Mouse (Mus musculus) hindbrain, embryonic 11.5 days (tissue): Measurements from ENCODE around the gene Rnf141. TPM values are rescaled to one million over a fixed set of nuclear protein-coding genes. Genes with fewer than 3 reads are reported as not detected.

Source experiments
- ATAC-seq: fragments of 200-750 bp; cut with Nextera tagmentation; 2 replicates; pipeline ENCODE4 v1.8.0; 2017; ENCODE audit warnings: mild to moderate bottlenecking, moderate TSS enrichment, moderate library complexity; ENCODE audit not compliant: low FRiP score
- DNase-seq: peaks from one replicate; pipeline ENCODE4 v3.0.0-alpha.2; 2015; ENCODE audit warnings: low spot score
- H3K27ac ChIP-seq: fragments of 300-500 bp; sonication (generic); 2 replicates; pipeline ENCODE4 v1.5.1; 2014; ENCODE audit warnings: mild to moderate bottlenecking, low read depth, low read length
- H3K27me3 ChIP-seq: fragments of 300-500 bp; sonication (generic); 2 replicates; pipeline ENCODE4 v1.6.1; 2014; ENCODE audit warnings: mild to moderate bottlenecking, low read length, moderate library complexity, mixed read lengths; ENCODE audit not compliant: control insufficient read depth, insufficient read depth
- H3K36me3 ChIP-seq: fragments of 300-500 bp; sonication (generic); 2 replicates; pipeline ENCODE4 v1.6.1; 2014; ENCODE audit warnings: mild to moderate bottlenecking, low read length, moderate library complexity, mixed read lengths; ENCODE audit not compliant: control insufficient read depth, insufficient read depth
- H3K4me1 ChIP-seq: fragments of 300-500 bp; sonication (generic); replicated peaks from 2 replicates; pipeline ENCODE4 v1.6.1; 2014; ENCODE audit warnings: low read length, mixed read lengths; ENCODE audit not compliant: control insufficient read depth, insufficient read depth
- H3K4me2 ChIP-seq: fragments of 300-500 bp; sonication (generic); replicated peaks from 2 replicates; pipeline ENCODE4 v1.6.1; 2014; ENCODE audit warnings: mild to moderate bottlenecking, low read depth, low read length
- H3K4me3 ChIP-seq: fragments of 300-500 bp; sonication (generic); 2 replicates; pipeline ENCODE4 v1.5.1; 2014; ENCODE audit warnings: low read depth, low read length
- H3K9ac ChIP-seq: fragments of 300-500 bp; sonication (generic); 2 replicates; pipeline ENCODE4 v1.6.1; 2014; ENCODE audit warnings: low read depth, low read length
- H3K9me3 ChIP-seq: fragments of 300-500 bp; sonication (generic); 2 replicates; pipeline ENCODE4 v1.6.1; 2016; ENCODE audit warnings: low read length; ENCODE audit not compliant: control insufficient read depth
- WGBS: fragments of 180-500 bp; shearing (Covaris S2); extraction: QIAGEN DNeasy Blood & Tissue Kit; methylation state at CpG from one replicate; pipeline ENCODE4 v1.1.7; 2014; 5-methylcytosine and 5-hydroxymethylcytosine counted together
- polyA plus RNA-seq: library from polyadenylated mRNA; unstranded; fragments of >200 nt; fragmentation: Nextera tagmentation; extraction: Ambion mirVana; gene quantifications from 2 replicates; pipeline ENCODE4 v1.2.1, GENCODE M21; 2014

The Rnf141 gene
- polyA plus RNA-seq, 1 experiment from 2014 or later, result 28.2 TPM

DNA sequence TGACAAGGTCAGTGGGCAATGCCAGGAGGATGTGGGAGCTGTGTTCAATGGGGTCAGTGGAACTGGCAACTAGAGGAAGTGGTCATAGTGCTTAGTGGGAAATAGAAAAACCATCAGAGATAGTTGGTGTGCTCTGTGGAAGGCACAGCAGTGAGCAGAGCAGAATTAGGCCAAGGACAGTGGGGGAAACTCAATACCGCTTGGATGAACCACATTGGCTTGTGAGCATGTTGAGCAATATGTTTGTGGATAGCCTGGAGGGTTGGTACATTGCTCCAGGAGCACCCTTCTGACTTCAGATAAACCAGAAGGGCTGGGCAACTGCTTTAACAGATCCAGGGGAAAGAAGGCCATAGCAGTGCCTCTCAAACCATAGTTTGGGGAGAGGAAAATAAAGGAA lies 4.1 kb upstream of the Rnf141 start:
- 90% methylated on average over 1 of the region's 1 CpGs for WGBS
- H3K36me3 ChIP-seq, result no peaks in the 10 kb centered on the region
- H3K9me3 ChIP-seq, result no peaks in the 10 kb centered on the region
- no peaks in the 10 kb centered on the region for H3K4me1 ChIP-seq
- ATAC-seq (no peak), DNase-seq (no peak)
- H3K4me3 ChIP-seq, result no peak overlapping the region
- H3K27me3 ChIP-seq, result no peaks in the 10 kb centered on the region
- no peak overlapping the region for H3K9ac ChIP-seq
- H3K4me2 ChIP-seq, result no peak overlapping the region
- no peak overlapping the region for H3K27ac ChIP-seq

DNA sequence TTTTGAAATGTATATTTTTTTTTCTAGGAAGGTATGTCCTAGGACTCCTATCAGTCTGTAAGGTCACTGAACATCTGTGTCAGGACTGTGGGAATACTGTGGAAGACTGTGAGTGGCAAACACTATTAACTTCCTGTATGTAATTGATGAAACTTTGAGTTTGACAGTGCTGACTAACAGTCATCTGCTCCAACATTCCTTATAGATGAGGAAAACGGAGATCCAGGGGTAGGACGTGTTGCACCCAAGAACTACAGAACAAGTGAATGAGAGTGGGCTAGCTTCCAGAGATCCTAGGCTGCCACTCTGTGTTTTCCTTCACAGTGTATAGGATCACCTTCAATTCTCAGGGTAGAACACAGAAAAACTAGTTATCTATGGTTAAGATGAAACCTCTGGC lies 3.1 kb upstream of the Rnf141 start:
- DNase-seq, result no peak

DNA sequence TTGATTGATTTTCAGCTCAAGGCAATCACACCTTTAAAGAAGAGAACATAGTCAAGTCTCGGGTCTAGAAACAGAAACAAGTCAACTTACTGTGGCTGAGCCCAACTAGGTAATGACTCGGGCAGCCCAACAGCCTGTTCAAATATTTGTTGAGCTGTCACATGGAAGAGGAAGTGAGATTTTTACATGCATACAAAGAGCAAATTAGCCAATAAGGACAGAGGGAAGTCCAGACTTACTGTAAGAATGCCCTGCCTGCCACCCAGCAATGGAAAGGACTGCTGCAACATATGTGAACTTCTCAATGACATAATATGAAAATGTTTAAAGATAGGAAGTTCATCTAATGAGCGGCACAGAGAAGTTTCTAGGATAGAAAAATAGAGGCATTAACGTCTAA lies 3.9 kb downstream of the Rnf141 start:
- no peak overlapping the region for H3K9ac ChIP-seq
- no peaks in the 10 kb centered on the region for H3K27me3 ChIP-seq
- no peaks in the 10 kb centered on the region for H3K9me3 ChIP-seq
- H3K4me1 ChIP-seq, result no peaks in the 10 kb centered on the region
- DNase-seq, result no peak
- 77% methylated on average over 4 of the region's 4 CpGs for WGBS
- H3K4me2 ChIP-seq, result no peak overlapping the region
- no peak for ATAC-seq
- no peak overlapping the region for H3K27ac ChIP-seq
- H3K36me3 ChIP-seq, result no peaks in the 10 kb centered on the region
- no peak overlapping the region for H3K4me3 ChIP-seq

More for the DNA sequence above, 3.1 kb upstream of the Rnf141 start:
- Histone ChIP-seq H3K4me1 (no peaks in the 10 kb centered on the region), H3K4me2 (no peak overlapping the region), H3K27ac (no peak overlapping the region), H3K36me3 (no peaks in the 10 kb centered on the region), H3K9me3 (no peaks in the 10 kb centered on the region), H3K4me3 (no peak overlapping the region), H3K27me3 (no peaks in the 10 kb centered on the region), H3K9ac (no peak overlapping the region)
- ATAC-seq, result no peak
- 84% methylated on average over 2 of the region's 2 CpGs for whole genome bisulfite sequencing

DNA sequence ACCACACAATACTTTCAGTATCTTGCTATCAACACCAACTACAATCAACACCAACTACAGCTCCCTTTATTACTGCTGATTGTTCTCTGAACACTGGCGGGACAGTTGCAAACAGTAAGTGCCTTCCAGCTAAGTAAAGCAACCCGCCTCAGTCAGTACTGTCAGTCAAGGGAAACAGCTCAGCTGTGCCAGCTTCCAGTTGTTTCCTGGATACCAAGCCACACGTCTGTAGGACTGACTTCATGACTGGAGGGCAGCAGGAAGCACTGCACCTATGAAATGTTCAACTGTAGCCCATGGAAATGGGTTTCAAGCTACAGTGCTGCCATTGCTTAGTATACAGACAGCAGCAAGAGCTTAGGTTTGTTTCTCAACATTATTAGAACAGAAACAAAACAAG lies 9.7 kb downstream of the Rnf141 start:
- no peak for ATAC-seq

DNA sequence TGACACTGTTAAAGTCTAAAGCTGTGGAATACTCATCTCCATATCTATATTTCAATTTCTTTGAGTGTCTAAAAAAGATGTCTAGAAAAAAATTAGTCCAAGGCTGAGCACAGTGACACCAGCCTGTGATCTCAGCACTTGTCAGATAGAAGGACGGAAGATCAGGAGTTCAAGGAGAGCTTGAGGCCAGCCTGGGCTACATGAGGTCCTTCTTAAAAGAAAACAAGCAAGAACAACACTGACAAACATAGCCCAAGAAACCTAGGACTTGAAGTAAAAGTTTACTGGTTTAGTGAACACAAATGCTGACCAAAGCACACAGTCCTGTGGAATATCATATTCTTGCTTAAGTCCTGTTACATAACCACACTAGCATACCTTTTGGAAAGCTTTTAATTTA lies 10.2 kb downstream of the Rnf141 start:
- no peaks in the 10 kb centered on the region for H3K4me1 ChIP-seq
- no peak overlapping the region for H3K27ac ChIP-seq
- ATAC-seq (no peak), DNase-seq (no peak)
- no peaks in the 10 kb centered on the region for H3K36me3 ChIP-seq
- no peaks in the 10 kb centered on the region for H3K9me3 ChIP-seq
- 94% methylated on average over 1 of the region's 1 CpGs for WGBS
- no peak overlapping the region for H3K9ac ChIP-seq
- H3K4me3 ChIP-seq, result no peak overlapping the region
- H3K27me3 ChIP-seq, result no peaks in the 10 kb centered on the region
- H3K4me2 ChIP-seq, result no peak overlapping the region

More for the DNA sequence above, 9.7 kb downstream of the Rnf141 start:
- no peak for DNase-seq
- H3K4me2 ChIP-seq, result no peak overlapping the region
- 66% methylated on average over 3 of the region's 3 CpGs for WGBS
- no peaks in the 10 kb centered on the region for H3K36me3 ChIP-seq
- no peaks in the 10 kb centered on the region for H3K27me3 ChIP-seq
- no peaks in the 10 kb centered on the region for H3K9me3 ChIP-seq
- no peak overlapping the region for H3K9ac ChIP-seq
- no peak overlapping the region for H3K27ac ChIP-seq
- H3K4me1 ChIP-seq, result no peaks in the 10 kb centered on the region
- no peak overlapping the region for H3K4me3 ChIP-seq

DNA sequence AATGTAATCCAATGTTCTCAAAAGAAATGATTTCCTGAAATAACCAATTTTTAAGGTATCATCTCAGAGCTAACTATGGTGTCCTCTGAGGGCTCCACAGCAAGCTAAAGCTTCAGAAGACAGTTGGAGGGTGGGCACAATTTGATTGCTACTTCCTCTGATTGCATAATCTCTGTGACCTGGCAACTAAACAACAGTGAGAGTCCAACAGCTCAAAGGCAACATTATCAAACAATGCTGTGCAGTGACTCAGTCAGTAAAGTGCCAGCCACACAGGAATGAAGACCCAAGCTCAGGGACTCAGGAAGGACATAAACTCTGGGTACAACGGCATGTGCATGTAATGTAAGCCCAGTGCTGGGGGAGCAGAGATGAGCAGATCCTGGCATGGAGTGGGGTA lies 11.2 kb downstream of the Rnf141 start:
- H3K4me1 ChIP-seq, result no peaks in the 10 kb centered on the region
- DNase-seq (no peak), ATAC-seq (no peak)
- H3K27ac ChIP-seq, result no peak overlapping the region
- WGBS, result 93% methylated on average over 1 of the region's 1 CpGs
- H3K9ac ChIP-seq, result no peak overlapping the region
- no peaks in the 10 kb centered on the region for H3K9me3 ChIP-seq
- no peaks in the 10 kb centered on the region for H3K36me3 ChIP-seq
- H3K27me3 ChIP-seq, result no peaks in the 10 kb centered on the region
- H3K4me3 ChIP-seq, result no peak overlapping the region
- no peak overlapping the region for H3K4me2 ChIP-seq

DNA sequence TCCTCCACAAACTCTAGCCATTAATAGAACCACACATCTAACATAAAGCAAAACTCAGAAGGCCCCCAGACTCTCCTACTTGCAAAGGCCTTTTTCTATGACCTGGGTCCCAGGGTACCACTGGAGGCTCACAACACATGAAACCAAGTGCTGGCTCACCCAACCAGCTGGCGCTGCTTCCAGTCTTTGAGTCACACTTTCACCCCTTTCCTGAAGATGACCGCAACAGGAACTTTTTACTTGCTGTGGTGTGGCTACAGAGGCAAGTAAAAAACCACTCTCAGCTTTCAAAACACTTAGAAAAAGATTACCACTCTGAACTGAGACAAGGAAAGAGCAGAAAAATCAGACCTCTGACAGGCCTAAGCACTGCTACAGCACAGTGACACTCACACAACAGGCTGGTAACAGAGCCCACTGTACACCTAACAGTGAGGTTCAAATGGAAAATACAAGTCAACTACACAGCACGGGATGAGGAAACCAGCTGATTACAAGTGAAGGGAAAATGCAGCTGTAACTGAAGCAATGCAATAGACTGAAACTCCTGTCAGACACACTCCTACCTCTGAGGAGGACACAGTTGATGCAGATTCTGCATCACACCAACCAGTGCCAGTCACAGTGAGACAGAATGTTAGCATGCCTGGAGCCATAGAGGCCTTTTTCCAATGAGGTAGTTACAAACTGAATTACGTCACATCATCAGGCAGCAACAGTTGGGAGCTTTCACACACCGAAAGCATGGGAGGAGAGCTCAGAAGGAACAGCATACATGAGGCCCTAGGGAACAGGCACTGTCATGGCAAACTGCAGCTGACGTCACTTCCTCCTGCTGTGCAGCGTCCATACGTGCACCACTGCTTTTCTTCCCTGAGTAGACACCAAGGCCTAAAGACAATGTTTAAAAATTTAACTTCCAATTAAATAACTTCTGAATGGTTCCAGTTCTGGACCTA lies 20.0 kb downstream of the Rnf141 start:
- ATAC-seq, result no peak
- no peaks in the 10 kb centered on the region for H3K4me1 ChIP-seq
- no peak overlapping the region for H3K4me3 ChIP-seq
- H3K9ac ChIP-seq, result no peak overlapping the region
- H3K27me3 ChIP-seq, result no peaks in the 10 kb centered on the region
- no peak for DNase-seq
- H3K27ac ChIP-seq, result no peak overlapping the region
- WGBS, result 93% methylated on average over 8 of the region's 8 CpGs
- no peaks in the 10 kb centered on the region for H3K9me3 ChIP-seq
- H3K4me2 ChIP-seq, result no peak overlapping the region
- H3K36me3 ChIP-seq, result no peaks in the 10 kb centered on the region

DNA sequence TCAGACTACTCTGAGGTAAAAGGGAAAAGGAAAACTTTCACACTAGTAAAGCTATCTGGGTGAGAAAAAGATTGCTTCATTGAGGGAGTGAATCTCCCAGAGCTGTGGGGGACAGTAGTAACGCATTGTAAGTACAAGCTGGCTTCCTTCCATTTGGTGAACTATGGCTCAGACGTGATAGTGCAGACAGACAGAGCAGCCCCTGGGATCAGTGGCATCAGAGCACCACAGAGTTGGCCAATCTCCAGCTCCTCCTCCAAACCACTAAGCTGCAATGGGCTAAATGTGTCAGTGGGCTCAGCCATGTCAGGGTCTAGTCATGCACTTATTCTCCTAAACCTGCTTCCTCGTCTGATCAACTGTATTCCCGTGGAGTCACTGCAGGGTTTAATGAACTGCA lies 20.7 kb downstream of the Rnf141 start:
- Histone ChIP-seq H3K27ac (no peak overlapping the region), H3K27me3 (no peaks in the 10 kb centered on the region), H3K4me1 (no peaks in the 10 kb centered on the region), H3K36me3 (no peaks in the 10 kb centered on the region), H3K4me2 (no peak overlapping the region), H3K4me3 (no peak overlapping the region), H3K9me3 (no peaks in the 10 kb centered on the region), H3K9ac (no peak overlapping the region)
- ATAC-seq, result no peak
- DNase-seq, result no peak
- 84% methylated on average over 4 of the region's 4 CpGs for WGBS

DNA sequence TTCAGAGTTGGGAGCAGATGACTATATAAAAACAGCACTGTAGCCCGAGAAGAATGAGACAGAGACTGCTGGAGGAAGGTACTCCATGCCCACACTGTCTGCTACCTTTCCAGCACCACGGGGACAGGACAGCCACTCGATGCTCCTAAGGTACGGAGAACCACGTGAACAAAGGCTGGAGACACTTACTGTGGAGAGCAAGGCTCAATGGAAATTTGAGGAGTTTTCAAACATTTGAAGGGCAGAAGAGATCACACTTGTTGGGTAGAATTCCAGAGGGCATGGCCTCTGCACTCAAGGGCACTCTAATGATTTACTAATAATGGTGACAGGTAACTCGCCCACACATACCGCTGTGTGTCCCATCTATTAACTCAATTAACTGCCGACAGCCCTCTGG lies 21.2 kb downstream of the Rnf141 start:
- Histone ChIP-seq H3K27ac (no peak overlapping the region), H3K27me3 (no peaks in the 10 kb centered on the region), H3K4me3 (no peak overlapping the region), H3K9ac (no peak overlapping the region), H3K9me3 (no peaks in the 10 kb centered on the region), H3K4me2 (no peak overlapping the region), H3K36me3 (no peaks in the 10 kb centered on the region), H3K4me1 (no peaks in the 10 kb centered on the region)
- 82% methylated on average over 8 of the region's 8 CpGs for WGBS
- ATAC-seq (no peak), DNase-seq (no peak)
